Mouse (Mus musculus) neural tube, embryonic 15.5 days (tissue): ENCODE results near the gene P2rx1. TPM values are rescaled to one million over a fixed set of nuclear protein-coding genes. Genes with fewer than 3 reads are reported as not detected.

Experiments
- ATAC-seq: fragments of 200-750 bp; cut with Nextera tagmentation; 2 replicates; pipeline ENCODE4 v1.8.0; 2017; ENCODE audit warnings: mild to moderate bottlenecking, moderate TSS enrichment, moderate library complexity; ENCODE audit not compliant: low FRiP score
- H3K27ac ChIP-seq: fragments of 300-500 bp; sonication (generic); replicated peaks from 2 replicates; pipeline ENCODE4 v1.5.1; 2015; ENCODE audit warnings: mild to moderate bottlenecking, inconsistent platforms
- H3K27me3 ChIP-seq: fragments of 300-500 bp; sonication (generic); replicated peaks from 2 replicates; pipeline ENCODE4 v1.6.1; 2015; ENCODE audit warnings: inconsistent platforms
- H3K36me3 ChIP-seq: fragments of 300-500 bp; sonication (generic); 2 replicates; pipeline ENCODE4 v1.6.1; 2015; ENCODE audit warnings: inconsistent platforms
- H3K4me1 ChIP-seq: fragments of 300-500 bp; sonication (generic); 2 replicates; pipeline ENCODE4 v1.6.1; 2015; ENCODE audit warnings: inconsistent platforms
- H3K4me2 ChIP-seq: fragments of 300-500 bp; sonication (generic); 2 replicates; pipeline ENCODE4 v1.6.1; 2015; ENCODE audit warnings: inconsistent platforms, mild to moderate bottlenecking, moderate library complexity
- H3K4me3 ChIP-seq: fragments of 300-500 bp; sonication (generic); replicated peaks from 2 replicates; pipeline ENCODE4 v1.5.1; 2015; ENCODE audit warnings: mild to moderate bottlenecking, inconsistent platforms
- H3K9ac ChIP-seq: fragments of 300-500 bp; sonication (generic); replicated peaks from 2 replicates; pipeline ENCODE4 v1.6.1; 2015; ENCODE audit warnings: mild to moderate bottlenecking, inconsistent platforms
- H3K9me3 ChIP-seq: fragments of 300-500 bp; sonication (generic); replicated peaks from 2 replicates; pipeline ENCODE4 v1.6.1; 2016; ENCODE audit warnings: inconsistent platforms
- WGBS: fragments of 180-500 bp; shearing (Covaris S2); methylation state at CpG from one replicate; pipeline ENCODE4 v1.1.7; 2015; ENCODE audit warnings: mixed read lengths; 5-methylcytosine and 5-hydroxymethylcytosine counted together
- polyA plus RNA-seq: library from polyadenylated mRNA; unstranded; fragments of >200 nt; fragmentation: Nextera tagmentation; extraction: Ambion mirVana; gene quantifications from 2 replicates; pipeline ENCODE4 v1.2.1, GENCODE M21; 2015

The P2rx1 gene
- polyA plus RNA-seq, 1 experiment from 2014 or later = 0.47 TPM

- 81% methylated on average over 9 of the region's 9 CpGs for WGBS
- Histone ChIP-seq H3K9me3 (no peaks in the 10 kb centered on the region), H3K9ac (no peak overlapping the region), H3K4me1 (no peaks in the 10 kb centered on the region), H3K27ac (no peak overlapping the region), H3K4me2 (no peak overlapping the region), H3K4me3 (no peak overlapping the region), H3K36me3 (no peaks in the 10 kb centered on the region), H3K27me3 (no peaks in the 10 kb centered on the region)
- ATAC-seq = no peak
Measured at GRCm38 (mm10) chr11:72990688-72991087, 8.2 kb upstream of the P2rx1 start.

GRCm38 (mm10) chr11:72991961-72992360 is 6.9 kb upstream of the P2rx1 start:
- Histone ChIP-seq H3K4me2 (no peak overlapping the region), H3K36me3 (no peaks in the 10 kb centered on the region), H3K9me3 (no peaks in the 10 kb centered on the region), H3K4me3 (no peak overlapping the region), H3K27me3 (no peaks in the 10 kb centered on the region), H3K9ac (no peak overlapping the region), H3K27ac (no peak overlapping the region), H3K4me1 (no peaks in the 10 kb centered on the region)
- WGBS = 78% methylated on average over 9 of the region's 9 CpGs
- no peak for ATAC-seq

GRCm38 (mm10) chr11:72996346-72996745 is 2.6 kb upstream of the P2rx1 start:
- 82% methylated on average over 6 of the region's 6 CpGs for WGBS
- H3K36me3 ChIP-seq = no peaks in the 10 kb centered on the region
- no peak overlapping the region for H3K4me3 ChIP-seq
- no peaks in the 10 kb centered on the region for H3K27me3 ChIP-seq
- no peak overlapping the region for H3K4me2 ChIP-seq
- no peak overlapping the region for H3K9ac ChIP-seq
- no peak overlapping the region for H3K27ac ChIP-seq
- H3K9me3 ChIP-seq = no peaks in the 10 kb centered on the region
- no peaks in the 10 kb centered on the region for H3K4me1 ChIP-seq
- no peak for ATAC-seq

GRCm38 (mm10) chr11:72996781-72997180 is 2.1 kb upstream of the P2rx1 start:
- WGBS = 96% methylated on average over 2 of the region's 2 CpGs
- H3K27ac ChIP-seq = no peak overlapping the region
- H3K4me2 ChIP-seq = no peak overlapping the region
- no peak overlapping the region for H3K4me3 ChIP-seq
- no peak for ATAC-seq
- H3K9ac ChIP-seq = no peak overlapping the region
- no peaks in the 10 kb centered on the region for H3K9me3 ChIP-seq
- no peaks in the 10 kb centered on the region for H3K36me3 ChIP-seq
- 0 out of 2 replicates have a peak, but pooled peaks cover 2% of the 10 kb centered on the region for H3K27me3 ChIP-seq
- H3K4me1 ChIP-seq = no peaks in the 10 kb centered on the region

GRCm38 (mm10) chr11:72997529-72998326 is 1.2 kb upstream of the P2rx1 start:
- Histone ChIP-seq H3K4me1 (no peaks in the 10 kb centered on the region), H3K4me2 (no peak overlapping the region), H3K36me3 (no peaks in the 10 kb centered on the region), H3K9me3 (no peaks in the 10 kb centered on the region), H3K4me3 (no peak overlapping the region), H3K27me3 (0 out of 2 replicates have a peak, but pooled peaks cover 2% of the 10 kb centered on the region), H3K27ac (no peak overlapping the region), H3K9ac (no peak overlapping the region)
- 74% methylated on average over 13 of the region's 13 CpGs for WGBS
- no peak for ATAC-seq

- no peak overlapping the region for H3K9ac ChIP-seq
- ATAC-seq = no peak
- no peak overlapping the region for H3K27ac ChIP-seq
- 20% methylated on average over 6 of the region's 6 CpGs for WGBS
- H3K4me1 ChIP-seq = no peaks in the 10 kb centered on the region
- no peaks in the 10 kb centered on the region for H3K9me3 ChIP-seq
- 0 out of 2 replicates have a peak, but pooled peaks cover 2% of the 10 kb centered on the region for H3K27me3 ChIP-seq
- H3K4me3 ChIP-seq = no peak overlapping the region
- H3K4me2 ChIP-seq = no peak overlapping the region
- no peaks in the 10 kb centered on the region for H3K36me3 ChIP-seq
Measured at GRCm38 (mm10) chr11:73001029-73001428, 2.1 kb downstream of the P2rx1 start.

- H3K36me3 ChIP-seq = no peaks in the 10 kb centered on the region
- H3K4me1 ChIP-seq = no peaks in the 10 kb centered on the region
- no peaks in the 10 kb centered on the region for H3K9me3 ChIP-seq
- no peak overlapping the region for H3K27ac ChIP-seq
- WGBS = 2% methylated on average over 2 of the region's 2 CpGs
- peak; percentile 57; the same call in 1 of the 2 replicates for ATAC-seq
- H3K4me3 ChIP-seq = no peak overlapping the region
- no peak overlapping the region for H3K4me2 ChIP-seq
- no peak overlapping the region for H3K9ac ChIP-seq
- H3K27me3 ChIP-seq = 0 out of 2 replicates have a peak, but pooled peaks cover 9% of the 10 kb centered on the region
Measured at GRCm38 (mm10) chr11:73006377-73006776, 7.5 kb downstream of the P2rx1 start.

- WGBS = 60% methylated on average over 3 of the region's 3 CpGs
- Histone ChIP-seq H3K27me3 (0 out of 2 replicates have a peak, but pooled peaks cover 7% of the 10 kb centered on the region), H3K4me1 (no peaks in the 10 kb centered on the region), H3K9me3 (no peaks in the 10 kb centered on the region), H3K36me3 (no peaks in the 10 kb centered on the region), H3K4me2 (no peak overlapping the region), H3K27ac (no peak overlapping the region), H3K4me3 (no peak overlapping the region), H3K9ac (no peak overlapping the region)
- ATAC-seq = no peak
Measured at GRCm38 (mm10) chr11:73007113-73007512, 8.2 kb downstream of the P2rx1 start.

GRCm38 (mm10) chr11:73007698-73008481 is 9.0 kb downstream of the P2rx1 start:
- Histone ChIP-seq H3K4me3 (no peak overlapping the region), H3K36me3 (no peaks in the 10 kb centered on the region), H3K27me3 (0 out of 2 replicates have a peak, but pooled peaks cover 7% of the 10 kb centered on the region), H3K27ac (no peak overlapping the region), H3K9me3 (no peaks in the 10 kb centered on the region), H3K9ac (no peak overlapping the region), H3K4me1 (no peaks in the 10 kb centered on the region), H3K4me2 (no peak overlapping the region)
- WGBS = 70% methylated on average over 11 of the region's 11 CpGs
- no peak for ATAC-seq

GRCm38 (mm10) chr11:73008826-73009225 is 9.9 kb downstream of the P2rx1 start:
- H3K9me3 ChIP-seq = no peaks in the 10 kb centered on the region
- no peak for ATAC-seq
- H3K27me3 ChIP-seq = 0 out of 2 replicates have a peak, but pooled peaks cover 7% of the 10 kb centered on the region
- WGBS = 72% methylated on average over 2 of the region's 2 CpGs
- no peaks in the 10 kb centered on the region for H3K4me1 ChIP-seq
- H3K36me3 ChIP-seq = no peaks in the 10 kb centered on the region
- H3K9ac ChIP-seq = no peak overlapping the region
- no peak overlapping the region for H3K4me2 ChIP-seq
- H3K4me3 ChIP-seq = no peak overlapping the region
- H3K27ac ChIP-seq = no peak overlapping the region

GRCm38 (mm10) chr11:73009531-73010274 is 10.8 kb downstream of the P2rx1 start:
- H3K27me3 ChIP-seq = 0 out of 2 replicates have a peak, but pooled peaks cover 7% of the 10 kb centered on the region
- H3K4me1 ChIP-seq = 0 out of 2 replicates have a peak, but pooled peaks cover 2% of the 10 kb centered on the region
- no peak overlapping the region for H3K4me3 ChIP-seq
- no peaks in the 10 kb centered on the region for H3K36me3 ChIP-seq
- ATAC-seq = no peak
- 57% methylated on average over 13 of the region's 13 CpGs for WGBS
- H3K4me2 ChIP-seq = no peak overlapping the region
- H3K9ac ChIP-seq = no peak overlapping the region
- no peaks in the 10 kb centered on the region for H3K9me3 ChIP-seq
- no peak overlapping the region for H3K27ac ChIP-seq
